Mouse (Mus musculus) gastrocnemius, adult 8-10 months (tissue): Measurements from ENCODE around the gene Prrt1. TPM values are rescaled to one million over a fixed set of nuclear protein-coding genes. Genes with fewer than 3 reads are reported as not detected.

Experiments used
- DNase-seq, 2 experiments: peaks; one replicate each; pipeline ENCODE4 v3.0.0; 2022; ENCODE audit warnings: low spot score in 2 of 2
- total RNA-seq, 4 experiments: library from RNA; stranded (reverse); gene quantifications; 2 replicates each; pipeline ENCODE4 v1.2.4; 2022

Gene Prrt1
- total RNA-seq, 4 experiments from 2014 or later: 0.12 to 0.35 (median 0.25) TPM; not detected in 1

DNA sequence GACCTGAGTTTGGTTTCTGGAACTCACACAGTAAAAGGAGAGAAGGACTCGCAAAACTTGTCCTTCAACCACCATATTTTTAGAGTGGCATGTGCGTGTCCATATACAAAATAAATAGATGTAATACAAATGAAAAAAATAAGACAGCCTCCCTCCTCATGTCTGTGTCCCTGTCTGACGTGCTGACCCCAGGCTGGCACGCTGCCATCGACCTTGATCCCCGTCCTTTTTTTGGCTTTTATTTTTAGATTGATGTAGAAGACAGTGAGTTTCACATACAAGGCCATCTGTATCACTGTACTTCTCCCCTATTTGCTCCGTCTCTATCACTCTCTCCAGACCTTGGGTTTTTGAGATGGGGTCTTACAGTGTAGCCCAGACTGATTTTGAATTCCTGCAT, 35.1 kb downstream of the Prrt1 start:
- DNase-seq: no peak

GRCm38 (mm10) chr17:34670235-34670634, 40.9 kb downstream of the Prrt1 start, which contains the start of gene Tnxb:
Gene Tnxb, plus strand, starts transcription at chr17:34670535.
- no peak for DNase-seq

DNA sequence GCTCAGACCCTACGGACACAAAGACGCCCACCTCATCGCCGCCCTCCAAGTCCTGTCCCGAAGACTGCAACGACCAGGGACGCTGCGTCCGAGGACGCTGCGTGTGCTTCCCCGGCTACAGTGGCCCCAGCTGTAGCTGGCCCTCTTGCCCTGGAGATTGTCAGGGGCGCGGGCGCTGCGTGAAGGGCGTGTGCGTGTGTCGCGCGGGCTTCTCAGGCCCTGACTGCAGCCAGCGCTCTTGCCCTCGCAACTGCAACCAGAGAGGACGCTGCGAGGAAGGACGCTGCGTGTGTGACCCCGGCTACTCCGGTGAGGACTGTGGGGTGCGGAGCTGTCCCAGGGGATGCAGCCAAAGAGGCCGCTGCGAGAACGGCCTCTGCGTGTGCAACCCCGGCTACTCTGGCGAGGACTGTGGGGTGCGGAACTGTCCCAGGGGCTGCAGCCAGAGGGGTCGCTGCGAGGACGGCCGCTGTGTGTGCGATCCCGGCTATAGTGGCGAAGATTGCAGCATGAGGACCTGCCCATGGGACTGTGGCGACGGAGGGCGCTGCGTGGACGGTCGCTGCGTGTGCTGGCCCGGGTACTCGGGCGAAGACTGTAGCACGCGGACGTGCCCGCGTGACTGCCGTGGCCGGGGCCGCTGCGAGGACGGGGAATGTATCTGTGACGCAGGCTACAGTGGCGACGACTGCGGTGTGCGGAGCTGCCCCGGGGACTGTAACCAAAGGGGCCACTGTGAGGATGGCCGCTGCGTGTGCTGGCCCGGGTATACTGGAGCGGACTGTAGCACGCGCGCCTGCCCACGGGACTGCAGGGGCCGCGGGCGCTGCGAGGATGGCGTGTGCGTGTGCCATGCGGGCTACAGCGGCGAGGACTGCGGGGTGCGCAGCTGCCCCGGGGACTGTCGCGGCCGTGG, 42.1 kb downstream of the Prrt1 start:
- DNase-seq: no peak

DNA sequence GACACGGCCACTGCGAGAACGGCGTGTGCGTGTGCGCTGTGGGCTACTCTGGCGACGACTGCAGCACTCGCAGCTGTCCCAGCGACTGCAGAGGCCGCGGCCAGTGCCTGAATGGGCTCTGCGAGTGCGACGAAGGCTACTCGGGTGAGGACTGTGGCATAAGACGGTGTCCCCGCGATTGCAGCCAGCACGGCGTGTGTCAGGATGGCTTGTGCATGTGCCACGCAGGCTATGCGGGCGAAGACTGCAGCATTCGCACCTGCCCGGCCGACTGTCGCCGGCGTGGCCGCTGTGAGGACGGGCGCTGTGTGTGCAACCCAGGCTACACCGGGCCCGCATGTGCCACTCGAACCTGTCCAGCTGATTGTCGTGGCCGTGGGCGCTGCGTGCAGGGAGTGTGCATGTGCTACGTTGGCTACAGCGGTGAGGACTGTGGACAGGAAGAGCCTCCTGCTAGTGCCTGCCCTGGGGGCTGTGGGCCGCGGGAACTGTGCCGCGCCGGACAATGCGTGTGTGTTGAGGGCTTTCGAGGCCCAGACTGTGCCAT, 43.0 kb downstream of the Prrt1 start:
- DNase-seq: no peak

DNA sequence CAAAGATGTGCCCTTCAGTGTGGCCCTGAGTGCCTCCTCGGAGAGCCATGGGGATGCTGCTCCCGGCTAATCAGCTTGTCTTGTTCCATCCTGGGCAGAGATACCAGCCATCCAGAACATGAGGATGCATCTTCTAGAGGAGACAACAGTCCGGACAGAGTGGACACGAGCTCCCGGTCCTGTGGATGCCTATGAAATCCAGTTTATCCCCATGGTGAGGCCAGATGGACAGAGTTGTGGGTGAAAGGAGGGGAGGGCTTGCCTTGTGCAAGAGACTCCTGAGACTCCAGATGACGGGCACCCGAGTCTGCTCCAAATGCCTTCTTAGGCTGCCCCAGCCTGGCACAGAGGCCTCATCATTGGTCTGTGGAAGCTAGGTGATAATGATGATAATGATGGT, 43.8 kb downstream of the Prrt1 start:
- no peak for DNase-seq

- no peak for DNase-seq
Measured at GRCm38 (mm10) chr17:34674524-34675204, 45.3 kb downstream of the Prrt1 start.

DNA sequence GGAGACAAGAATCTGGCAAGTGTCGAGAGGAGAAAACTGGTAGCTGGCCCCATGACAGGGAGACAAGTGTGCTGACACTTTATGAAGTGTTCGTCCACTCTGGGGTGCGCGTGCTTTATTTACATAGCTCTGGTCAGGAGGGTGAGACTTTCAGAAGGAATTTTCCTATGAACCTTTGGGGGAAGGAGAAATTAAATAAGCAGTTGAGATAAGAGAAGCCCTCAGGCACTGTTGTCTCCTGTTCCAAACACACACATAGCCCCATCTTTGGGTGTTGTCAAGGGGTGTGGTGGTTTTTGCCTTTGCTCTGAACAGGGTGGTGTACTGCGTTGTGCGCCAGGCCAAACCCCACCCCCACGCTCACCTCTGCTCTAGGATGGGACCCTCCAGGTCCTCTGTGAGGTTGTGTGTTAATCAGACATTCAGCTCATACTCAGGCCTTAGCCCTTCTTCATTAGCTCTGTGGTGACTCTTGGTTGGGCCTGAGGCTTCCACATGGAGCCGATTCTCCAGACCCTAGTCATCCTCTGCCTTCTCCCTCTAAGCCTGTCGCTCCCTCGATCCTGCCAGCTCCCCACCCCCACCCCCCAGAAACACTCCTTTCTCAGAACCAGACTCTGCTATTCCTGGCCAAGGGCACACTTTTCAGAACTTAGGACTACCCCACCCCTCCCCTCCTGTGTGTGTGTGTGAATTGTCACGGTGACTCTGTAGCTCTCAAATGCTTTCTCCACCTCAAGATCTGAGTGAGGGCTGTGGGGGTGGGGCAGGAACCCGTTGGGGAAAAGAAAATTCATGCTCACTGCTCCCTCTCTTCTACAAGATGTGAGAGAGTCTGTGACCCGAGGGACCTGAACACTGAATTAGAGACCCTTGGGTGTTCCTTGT, 46.1 kb downstream of the Prrt1 start:
- DNase-seq: no peak

- no peak for DNase-seq
Measured at GRCm38 (mm10) chr17:34676093-34676460, 46.7 kb downstream of the Prrt1 start.

- no peak for DNase-seq
Measured at GRCm38 (mm10) chr17:34676671-34677070, 47.3 kb downstream of the Prrt1 start.

DNA sequence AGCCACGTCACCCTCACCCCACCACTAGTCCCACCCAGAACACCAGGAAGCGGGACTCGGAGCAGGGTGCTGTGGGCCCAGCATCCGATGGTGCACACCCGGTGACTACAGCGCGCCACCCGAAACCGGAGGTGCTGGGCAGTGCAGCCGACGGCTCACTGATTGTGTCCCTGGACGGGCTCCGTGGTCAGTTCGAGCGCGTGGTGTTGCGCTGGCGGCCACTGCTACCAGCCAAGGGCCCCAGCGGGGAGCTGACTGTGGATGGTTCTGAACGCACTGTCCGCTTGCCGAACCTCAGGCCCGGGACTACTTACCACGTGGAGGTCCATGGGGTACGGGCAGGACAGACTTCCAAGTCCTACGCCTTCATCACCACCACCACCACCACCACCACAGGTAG, 50.9 kb downstream of the Prrt1 start:
- DNase-seq: no peak

DNA sequence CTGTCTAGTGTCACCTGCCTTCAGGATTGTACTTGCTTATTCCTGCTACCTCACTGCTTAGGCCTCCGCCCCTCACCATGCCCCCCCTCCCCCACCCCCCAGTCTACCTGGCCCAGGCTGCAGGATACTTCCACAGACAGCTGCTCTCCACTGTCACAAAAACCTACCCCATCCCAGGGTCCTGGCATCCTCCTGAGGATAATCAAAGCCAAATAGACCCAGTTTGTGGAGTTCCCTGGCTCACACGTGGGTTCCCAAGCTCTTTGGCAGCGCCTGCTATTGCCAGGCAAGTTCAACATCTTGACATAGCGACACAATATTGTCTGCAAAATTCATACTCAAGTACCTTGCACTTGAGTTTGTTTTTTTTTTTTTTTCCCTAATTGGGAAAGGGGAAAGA, 51.3 kb downstream of the Prrt1 start:
- no peak for DNase-seq

DNA sequence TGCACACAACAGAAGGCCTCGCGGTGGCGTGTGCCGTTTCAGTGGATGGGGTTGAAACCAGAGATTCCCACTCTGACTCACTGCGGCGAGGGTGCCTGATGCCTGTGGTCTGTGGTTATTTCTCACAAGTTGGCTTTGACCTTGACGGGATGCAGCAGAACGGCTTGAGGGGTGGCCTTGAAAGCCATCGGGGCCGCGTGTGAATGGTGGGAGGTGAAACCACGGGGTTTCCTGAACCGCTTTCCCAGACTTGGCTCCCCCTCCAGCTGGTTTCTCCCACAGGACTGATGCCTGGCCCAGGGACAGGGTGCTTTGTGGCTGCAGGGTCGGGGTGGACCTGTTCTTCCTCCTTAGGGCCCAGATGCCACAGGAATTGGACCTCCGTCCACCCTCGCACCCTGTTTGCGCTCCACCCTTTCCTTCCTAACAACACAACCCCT, 51.8 kb downstream of the Prrt1 start:
- no peak for DNase-seq

DNA sequence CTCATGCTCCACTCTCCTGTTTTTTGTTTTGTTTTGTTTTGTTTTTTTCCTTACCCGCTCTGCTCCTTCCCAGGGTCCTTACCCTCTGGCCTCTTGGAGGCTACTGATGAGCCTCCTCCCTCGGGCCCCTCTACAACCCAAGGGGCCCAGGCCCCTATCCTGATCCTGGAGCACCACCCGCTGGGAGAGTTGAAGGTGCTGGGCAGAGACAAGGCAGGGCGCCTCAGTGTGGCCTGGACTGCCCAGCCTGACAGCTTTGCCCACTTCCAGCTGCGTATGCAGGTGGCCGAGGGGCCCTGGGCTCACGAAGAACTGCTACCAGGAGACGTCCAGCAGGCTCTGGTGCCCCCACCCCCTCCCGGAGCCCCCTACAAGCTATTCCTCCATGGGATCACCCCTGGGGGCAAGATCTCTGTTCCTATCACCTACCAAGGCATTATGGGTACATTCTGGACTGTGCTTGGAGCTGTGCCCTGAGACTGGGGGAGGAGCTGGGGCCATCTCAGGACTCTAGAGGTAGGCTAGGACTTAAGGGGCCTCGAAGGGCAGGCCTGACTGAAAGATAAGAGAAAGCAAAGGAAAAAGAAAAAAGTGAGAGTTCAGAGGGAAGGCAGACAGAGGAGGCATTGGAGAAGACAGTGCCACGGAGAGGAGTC, 52.7 kb downstream of the Prrt1 start:
- DNase-seq: no peak

Other genes starting within 250 kb of the Prrt1 start
- not detected for gene BC051142, start 230.7 kb upstream of the Prrt1 start, total RNA-seq
- gene Btnl4, start 152.2 kb upstream of the Prrt1 start, total RNA-seq: not detected
- gene Btnl6, start 112.2 kb upstream of the Prrt1 start, total RNA-seq: not detected
- 1 to 10 TPM; 4.6 to 8.2 (median 5.7) TPM for gene Notch4, start 65.3 kb upstream of the Prrt1 start, total RNA-seq
- 1 to 10 TPM in 1 of 4 experiments, under 1 TPM in 3; 0.53 to 1.8 (median 0.77) TPM for gene Gpsm3, start 39.7 kb upstream of the Prrt1 start, total RNA-seq
- 10 to 100 TPM in 3 of 4 experiments, 1 to 10 TPM in 1; 9.1 to 15.4 (median 13.8) TPM for gene Pbx2, start 38.3 kb upstream of the Prrt1 start, total RNA-seq
- under 1 TPM in 1 of 4 experiments, not detected in 3; 0.19 TPM for gene Ager, start 31.7 kb upstream of the Prrt1 start, total RNA-seq
- gene Rnf5, start 25.8 kb upstream of the Prrt1 start, total RNA-seq: 10 to 100 TPM; 20.2 to 23.9 (median 22.7) TPM
- 100 to 1,000 TPM in 2 of 4 experiments, 10 to 100 TPM in 2; 89.5 to 104 (median 97.0) TPM for gene Agpat1, start 25.3 kb upstream of the Prrt1 start, total RNA-seq
- gene Egfl8, start 13.6 kb upstream of the Prrt1 start, total RNA-seq: 1 to 10 TPM in 3 of 4 experiments, under 1 TPM in 1; 0.77 to 1.4 (median 1.1) TPM
- gene Ppt2, start 1.0 kb upstream of the Prrt1 start, total RNA-seq: 10 to 100 TPM; 38.0 to 40.7 (median 39.9) TPM
- gene Fkbpl, start 15.2 kb downstream of the Prrt1 start, total RNA-seq: 1 to 10 TPM; 5.3 to 9.4 (median 8.9) TPM
- 1 to 10 TPM; 5.4 to 7.6 (median 6.3) TPM for gene Atf6b, start 17.6 kb downstream of the Prrt1 start, total RNA-seq
- 10 to 100 TPM; 18.1 to 27.4 (median 23.3) TPM for gene Tnxb, start 41.0 kb downstream of the Prrt1 start, total RNA-seq
- 10 to 100 TPM in 1 of 4 experiments, 1 to 10 TPM in 3; 1.3 to 10.9 (median 4.9) TPM for gene C4b, start 114.3 kb downstream of the Prrt1 start, total RNA-seq
- 1 to 10 TPM in 1 of 4 experiments, under 1 TPM in 1, not detected in 2; 0.34 to 3.1 TPM for gene Cyp21a1, start 175.0 kb downstream of the Prrt1 start, total RNA-seq
- gene Stk19, start 207.4 kb downstream of the Prrt1 start, total RNA-seq: 1 to 10 TPM; 5.6 to 8.0 (median 6.9) TPM
- gene Dxo, start 207.5 kb downstream of the Prrt1 start, total RNA-seq: 1 to 10 TPM; 7.3 to 9.9 (median 8.6) TPM
- 10 to 100 TPM; 21.3 to 23.4 (median 21.9) TPM for gene Skiv2l, start 220.7 kb downstream of the Prrt1 start, total RNA-seq
- 10 to 100 TPM in 1 of 4 experiments, 1 to 10 TPM in 3; 7.6 to 10.4 (median 8.9) TPM for gene Nelfe, start 220.9 kb downstream of the Prrt1 start, total RNA-seq
- 1 to 10 TPM in 3 of 4 experiments, under 1 TPM in 1; 0.56 to 6.3 (median 2.8) TPM for gene Cfb, start 233.0 kb downstream of the Prrt1 start, total RNA-seq
- gene Zbtb12, start 249.9 kb downstream of the Prrt1 start, total RNA-seq: 1 to 10 TPM; 7.3 to 7.9 (median 7.6) TPM